Mouse (Mus musculus) spleen, adult 2 months (tissue): ENCODE measurements around the gene Slc24a3.

ENCODE experiments used
- CTCF ChIP-seq: fragments of 200-500 bp; IDR thresholded peaks from 2 replicates; pipeline ENCODE4 v1.5.1; 2011; ENCODE audit warnings: mild to moderate bottlenecking, inconsistent platforms; ENCODE audit not compliant: insufficient read depth, insufficient read length, insufficient replicate concordance; ENCODE audit errors: extremely low read depth
- POLR2A ChIP-seq: fragments of 200-500 bp; IDR thresholded peaks from 2 replicates; pipeline ENCODE4 v1.6.1; 2011; ENCODE audit warnings: low read depth, low read length, inconsistent platforms

DNA sequence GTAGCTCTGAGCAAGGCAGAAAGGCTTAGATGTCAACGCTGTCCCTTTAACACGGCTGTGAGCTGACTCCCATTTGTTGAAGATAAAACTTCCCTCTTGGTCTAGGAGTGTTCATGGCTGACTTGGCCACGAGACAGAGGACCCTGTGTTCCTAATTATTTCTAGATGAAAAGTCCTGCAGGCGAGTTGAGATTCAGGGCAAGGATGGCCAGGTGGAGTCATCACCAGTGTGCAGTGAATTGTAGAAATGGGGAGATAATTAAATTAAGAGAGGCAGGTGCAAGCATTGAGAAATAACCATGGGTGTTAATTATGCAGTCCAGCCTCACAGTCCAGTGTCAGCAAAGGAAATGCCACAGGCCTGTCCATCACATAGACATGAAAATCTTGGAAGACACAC, 158.3 kb downstream of the Slc24a3 start:
- TF ChIP-seq POLR2A, result no peak
- TF ChIP-seq CTCF, result no peak
